Mouse (Mus musculus) T-cell, adult 2 months (primary cell): ENCODE results near the gene Ndrg2.
A peak's percentile ranks its signal among the peaks of the same experiment; 100 is the strongest.
"Not testable (repeated sequence)": the region's sequence is repeated elsewhere in the genome, so short reads cannot be mapped to it uniquely, and the experiment has no call there.

ENCODE experiments used
- DNase-seq: peaks from one replicate; pipeline ENCODE4 v3.0.0; 2022; ENCODE audit warnings: low spot score

Ndrg2 gene

DNA sequence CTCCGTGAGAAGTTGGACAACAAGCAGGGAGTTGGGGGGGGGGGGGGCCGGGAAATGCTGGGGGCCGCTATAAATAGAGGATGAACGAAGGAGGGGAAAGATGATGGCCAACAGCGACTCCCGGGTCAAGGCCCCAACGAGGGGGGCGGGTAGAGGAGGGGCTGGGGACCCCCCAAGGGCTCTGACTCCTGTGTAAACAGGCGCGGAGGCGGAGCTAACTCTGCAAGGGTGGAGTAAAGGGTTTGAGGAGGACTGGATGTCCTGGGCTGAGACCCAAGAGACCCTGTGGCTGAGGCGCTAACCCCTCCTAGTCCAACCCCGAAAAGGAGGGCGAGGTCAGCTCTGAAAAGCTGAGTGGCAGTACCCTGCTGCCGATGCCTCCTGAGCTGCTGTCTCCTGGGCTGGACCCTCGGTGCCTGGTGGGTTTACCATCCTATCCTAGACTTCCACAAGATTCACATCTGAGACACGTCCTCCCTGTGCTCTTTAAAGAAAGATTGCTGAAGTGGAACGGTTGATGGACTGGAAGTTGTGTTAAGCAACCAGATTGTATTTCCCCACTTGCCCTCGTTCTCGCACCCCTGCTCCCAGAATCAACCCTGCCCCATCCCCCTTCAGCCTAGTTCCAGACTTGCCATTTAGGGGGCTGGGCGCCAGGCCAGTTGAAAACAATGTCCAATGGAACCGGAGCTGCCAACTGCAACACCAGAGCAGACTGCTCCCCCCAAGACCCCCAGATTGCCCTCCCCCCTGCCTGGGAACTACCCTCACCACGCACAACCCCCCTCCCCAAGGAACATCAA lies at the start of gene Ndrg2:
Gene Ndrg2, minus strand, starts transcription at position 199 of the 803 bp plus-strand sequence.
- DNase-seq = peak; percentile 8

DNA sequence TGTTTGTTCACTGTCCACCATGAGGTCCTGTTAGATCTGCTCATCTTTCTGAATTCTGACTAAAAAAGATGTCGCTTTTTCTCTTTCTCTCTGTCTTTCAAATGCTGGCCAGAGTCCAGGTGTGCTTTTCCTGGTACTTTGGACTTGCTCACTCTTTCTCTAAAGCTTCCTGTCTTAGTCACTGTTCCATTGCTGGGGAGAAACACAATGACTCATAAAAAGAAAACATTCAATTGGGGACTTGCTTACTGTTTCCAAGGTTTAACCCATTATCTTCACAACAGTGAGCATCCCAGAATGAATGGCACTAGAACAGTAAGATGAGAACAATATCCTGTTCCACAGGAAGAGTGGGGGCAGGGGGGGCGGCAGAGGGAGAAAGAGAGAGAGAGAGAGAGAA lies 46.4 kb upstream of the Ndrg2 start:
- no peak for DNase-seq

DNA sequence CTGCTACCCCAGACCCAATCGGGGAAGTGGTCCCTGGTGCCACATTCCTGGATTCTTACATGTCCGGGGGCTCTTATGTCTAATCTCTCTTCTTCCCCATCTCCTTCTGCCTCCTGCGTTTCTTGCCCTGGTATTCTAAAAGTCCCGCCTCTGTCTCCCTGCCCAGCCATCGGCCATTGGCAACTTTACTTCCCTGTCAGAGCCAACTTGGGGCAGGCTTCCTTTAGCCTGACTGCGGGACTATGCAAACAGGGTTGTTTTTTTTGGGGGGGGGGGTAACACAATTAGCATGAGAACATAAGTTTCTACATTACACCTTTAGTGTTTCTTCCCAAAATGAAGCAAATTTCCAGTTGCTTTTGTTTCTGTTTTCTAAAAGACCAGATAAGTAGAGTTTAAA lies 29.4 kb upstream of the Ndrg2 start:
- DNase-seq = no peak

DNA sequence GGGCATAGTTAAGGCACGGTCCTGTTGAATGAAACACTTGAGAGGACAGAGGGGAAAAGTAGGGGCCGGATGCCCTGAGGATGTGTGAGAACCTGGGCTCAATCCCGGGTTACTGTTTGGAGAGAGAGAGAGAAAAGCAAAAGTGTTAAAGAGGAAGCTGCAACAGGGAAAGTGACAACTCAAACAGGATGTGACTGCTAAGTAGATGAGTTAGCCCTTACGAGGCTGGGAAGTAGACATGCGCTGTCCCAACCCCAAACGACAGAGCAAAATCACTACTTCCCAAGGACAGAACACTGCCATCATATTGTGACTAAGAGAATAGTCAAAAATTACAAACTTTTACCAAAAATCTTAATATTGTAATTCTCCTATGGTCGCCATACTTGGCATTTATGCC lies 28.3 kb upstream of the Ndrg2 start:
- no peak for DNase-seq

DNA sequence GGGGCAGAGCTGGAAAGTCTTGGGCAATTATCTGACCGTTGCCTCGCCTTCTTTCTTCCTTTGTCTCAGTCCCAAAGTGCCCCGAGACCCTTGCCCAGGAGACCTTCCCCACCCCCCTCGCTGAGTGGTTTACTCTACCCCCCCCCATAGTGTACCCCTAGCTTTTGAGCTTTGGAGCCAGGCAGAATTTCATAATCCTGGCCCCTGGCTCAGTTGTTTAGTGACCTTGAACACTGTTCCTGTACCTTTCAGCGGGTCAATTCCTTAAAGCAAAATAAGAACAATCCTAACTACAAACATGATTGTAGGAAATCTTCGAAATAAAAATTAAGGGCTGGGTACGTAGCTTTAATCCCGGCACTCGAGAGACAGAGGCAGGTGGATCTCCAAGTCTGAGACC lies 27.6 kb upstream of the Ndrg2 start:
- DNase-seq = no peak

DNA sequence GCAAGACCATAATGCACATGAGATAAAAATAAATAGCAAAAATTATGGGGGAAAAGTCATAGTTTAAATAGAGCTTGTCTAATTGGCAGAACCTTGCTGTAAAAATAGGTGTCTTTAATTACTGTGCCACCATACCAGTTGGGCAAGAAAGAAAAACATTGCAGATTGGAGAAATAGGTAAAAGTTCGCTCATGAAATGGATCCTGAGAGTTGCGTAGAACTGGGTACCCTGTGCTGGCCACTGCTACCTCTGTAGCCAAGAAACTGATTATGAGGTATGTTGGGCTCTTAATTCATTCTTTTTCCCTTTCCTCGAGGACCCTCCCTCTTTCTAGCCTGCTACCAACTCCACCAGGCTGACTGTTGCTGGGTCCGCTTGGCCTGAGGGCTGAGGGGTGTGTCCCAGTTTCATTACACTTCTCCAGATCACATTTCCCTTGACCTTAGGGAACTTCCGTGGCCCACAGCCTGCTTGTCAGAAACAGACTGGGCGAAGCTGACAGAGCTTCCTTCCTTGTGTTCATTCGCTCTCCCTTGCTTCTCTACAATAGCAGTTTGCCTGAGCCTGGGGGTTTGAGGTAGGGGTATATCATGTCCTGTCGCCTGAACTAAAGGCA lies 27.1 kb upstream of the Ndrg2 start:
- no peak for DNase-seq

DNA sequence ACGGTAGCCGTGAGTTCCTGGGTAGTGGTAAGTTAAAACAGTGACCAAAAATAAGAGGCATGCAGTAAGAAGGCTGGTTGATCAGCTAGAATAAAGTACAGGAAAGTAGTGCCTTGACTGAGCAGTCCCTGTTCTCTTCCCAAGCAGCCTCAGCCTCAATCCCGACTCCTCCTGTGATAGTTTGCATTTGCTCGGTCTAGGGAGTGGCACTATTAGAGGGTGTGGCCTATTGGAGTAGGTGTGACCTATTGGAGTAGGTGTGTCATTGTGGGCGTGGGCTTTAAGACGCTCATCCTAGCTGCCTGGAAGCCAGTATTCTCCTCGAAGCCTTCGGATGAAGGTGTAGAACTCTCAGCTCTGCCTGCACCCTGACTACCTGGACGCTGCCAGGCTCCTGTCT lies 25.0 kb upstream of the Ndrg2 start:
- no peak for DNase-seq

DNA sequence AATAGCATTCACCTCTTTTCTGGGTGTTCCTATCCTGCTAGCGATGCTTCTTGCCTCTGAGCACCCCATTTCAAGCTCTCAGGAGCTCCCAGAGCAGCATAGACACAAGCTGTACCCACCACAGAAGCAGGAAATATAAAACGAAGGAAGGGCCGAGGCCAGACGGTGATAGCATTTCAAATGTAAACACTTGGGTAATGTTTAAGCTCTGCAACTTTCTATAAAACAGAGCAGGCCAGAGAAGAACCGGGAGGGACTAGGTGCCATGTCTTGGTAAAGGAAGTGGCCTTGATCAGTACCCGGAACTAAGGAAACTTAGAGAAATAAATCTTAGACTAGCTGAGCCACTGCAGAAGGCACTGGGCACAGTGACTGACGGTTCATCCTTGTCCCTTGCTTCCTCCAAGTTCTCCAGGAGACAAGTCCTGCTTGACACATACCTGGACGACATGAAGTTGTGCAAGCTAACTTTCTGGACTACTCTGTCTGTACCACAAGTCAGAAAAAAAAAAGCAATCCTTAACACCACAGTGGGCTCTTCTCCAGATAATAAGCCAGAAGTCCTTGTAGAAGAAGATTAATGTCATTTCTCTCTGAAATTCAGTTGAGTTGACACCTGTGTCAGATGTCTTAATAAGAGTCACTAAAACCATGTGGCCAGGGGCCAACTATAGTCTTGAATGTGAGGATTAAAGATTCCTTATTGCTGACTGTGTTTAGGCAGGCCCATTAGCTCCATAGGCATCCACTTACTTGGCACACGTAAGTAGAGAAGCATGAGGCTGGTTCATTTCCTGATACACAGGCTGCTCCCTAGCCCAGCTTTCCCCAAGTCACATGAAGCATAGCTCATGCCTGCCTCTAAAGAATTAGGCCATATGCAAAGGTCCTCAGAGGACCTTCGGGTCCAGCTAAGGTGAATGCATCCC lies 18.4 kb upstream of the Ndrg2 start:
- no peak for DNase-seq

DNA sequence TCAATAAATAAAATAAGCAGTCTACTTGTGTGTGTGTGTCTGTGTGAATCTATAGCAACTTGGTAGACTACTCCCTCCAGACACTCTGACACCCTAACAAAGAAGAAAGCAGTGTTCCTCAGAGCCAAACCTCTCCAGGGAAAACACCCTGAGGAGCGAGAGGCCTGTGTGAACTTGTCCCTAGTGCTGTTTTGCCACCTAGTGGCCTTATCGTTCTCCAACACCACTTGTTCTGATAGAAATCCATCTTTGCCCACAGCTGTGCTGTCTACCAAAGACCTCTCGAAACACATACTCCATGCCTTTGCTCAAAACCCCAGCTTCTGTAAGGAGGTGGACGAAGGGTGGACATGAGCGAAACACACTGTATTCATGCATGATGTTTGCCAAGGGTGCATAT lies 16.9 kb upstream of the Ndrg2 start:
- peak; percentile 28 for DNase-seq

DNA sequence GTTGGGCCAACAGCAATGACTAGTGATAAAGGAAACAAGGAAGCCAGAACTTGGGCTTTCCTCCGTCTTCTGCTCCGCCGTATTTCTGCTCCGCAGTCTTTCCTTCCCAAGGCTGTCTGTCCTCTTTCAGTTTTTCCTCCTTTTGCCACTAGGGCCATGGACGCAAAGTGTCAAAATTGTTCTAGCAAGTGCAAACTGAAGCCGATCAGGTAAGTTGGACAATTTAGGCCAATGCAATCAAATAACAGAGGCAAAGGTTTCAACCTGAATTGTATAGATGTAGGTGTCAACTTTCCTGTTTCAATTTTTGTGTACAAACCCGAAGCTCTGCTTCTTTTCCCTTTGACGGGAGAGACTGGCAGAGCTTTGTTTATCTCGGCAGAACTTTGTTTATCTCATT lies 16.0 kb upstream of the Ndrg2 start:
- no peak for DNase-seq

DNA sequence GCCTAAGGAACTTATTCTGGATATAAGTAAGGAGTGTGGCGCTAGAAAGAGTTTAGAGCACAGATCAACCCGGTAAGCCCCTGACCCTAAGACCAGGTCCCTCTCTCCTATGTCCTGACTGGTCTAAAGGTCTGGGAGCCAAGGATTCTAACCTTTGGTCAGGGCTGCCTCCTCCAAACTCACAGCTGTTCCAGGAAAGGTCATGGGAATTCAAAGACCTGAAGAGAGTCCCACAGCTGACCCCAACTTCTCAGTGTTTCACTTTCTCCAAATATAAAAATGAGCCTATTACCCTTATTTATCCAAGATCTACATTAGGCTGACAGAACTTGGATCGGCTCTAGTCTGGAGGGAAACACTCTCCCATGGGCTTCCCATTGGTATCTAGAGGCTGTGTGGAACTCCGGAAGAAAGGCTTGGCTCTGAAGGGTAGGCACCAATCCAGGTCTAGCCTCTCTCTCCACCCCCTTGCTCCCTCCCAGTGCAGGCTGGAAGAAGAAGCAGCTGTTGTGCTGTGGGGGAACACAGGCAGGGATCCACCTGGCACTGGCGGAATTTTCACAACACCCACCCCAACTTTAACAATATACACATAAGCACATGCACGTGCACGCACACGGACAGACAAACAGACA lies 15.5 kb upstream of the Ndrg2 start:
- no peak for DNase-seq

DNA sequence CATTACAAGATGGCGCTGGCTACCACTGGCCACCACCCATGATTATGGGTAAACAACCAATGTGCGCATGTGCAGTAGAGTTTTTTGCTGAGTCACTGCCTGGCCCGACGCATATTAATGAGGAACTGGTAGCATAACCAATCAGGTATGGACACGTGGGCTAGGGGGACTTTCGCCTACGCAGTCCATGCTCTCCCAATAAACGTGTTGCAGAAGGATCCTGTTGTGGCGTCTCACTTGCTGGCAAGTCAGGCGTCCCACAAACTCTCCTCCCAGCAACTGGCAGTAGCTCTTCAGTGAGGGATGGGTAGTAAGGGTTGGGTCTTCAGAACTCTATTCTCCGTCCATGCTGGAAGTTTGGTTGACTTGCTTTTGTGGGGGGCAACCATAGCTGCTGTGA lies 13.0 kb upstream of the Ndrg2 start:
- DNase-seq = not testable (repeated sequence)

DNA sequence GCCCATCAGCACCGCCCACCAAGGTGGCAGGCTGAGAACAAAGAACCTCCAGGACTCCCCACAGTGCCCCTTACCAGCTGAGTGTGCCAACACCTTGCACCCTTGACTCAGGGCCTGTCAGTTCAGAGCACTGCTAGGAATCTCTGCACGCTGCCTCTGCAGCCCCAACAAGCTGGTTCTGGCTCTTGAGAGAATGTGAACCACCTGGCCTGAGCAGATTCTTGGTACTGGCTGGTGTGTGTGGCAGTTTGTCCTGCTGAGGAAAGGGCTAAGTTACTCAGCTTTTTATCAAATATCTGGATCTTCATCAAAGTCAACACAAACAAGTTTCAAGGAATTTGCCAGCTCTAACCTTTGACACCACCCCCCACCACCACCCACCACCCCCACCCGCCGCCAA lies 9.5 kb upstream of the Ndrg2 start:
- no peak for DNase-seq

DNA sequence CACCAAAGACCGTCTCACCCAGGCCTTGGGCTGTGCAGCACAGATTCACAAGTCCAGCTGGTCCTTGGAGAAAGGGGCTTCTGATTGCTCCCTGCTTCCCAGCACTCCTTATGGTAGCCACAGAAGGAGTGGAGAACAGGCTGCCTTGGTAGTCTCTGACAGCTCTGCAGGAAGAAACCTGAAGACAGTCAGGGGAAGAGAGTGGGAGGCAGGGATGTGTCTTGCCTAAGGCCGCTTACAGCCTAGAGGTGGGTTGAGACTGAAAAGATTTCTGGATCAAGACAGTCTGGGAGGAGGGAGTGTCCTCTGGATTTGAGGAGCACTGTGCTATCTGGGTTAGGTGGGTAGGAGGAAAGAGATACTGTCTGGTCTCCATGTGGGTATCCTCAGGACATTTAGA lies 9.0 kb upstream of the Ndrg2 start:
- DNase-seq = no peak

DNA sequence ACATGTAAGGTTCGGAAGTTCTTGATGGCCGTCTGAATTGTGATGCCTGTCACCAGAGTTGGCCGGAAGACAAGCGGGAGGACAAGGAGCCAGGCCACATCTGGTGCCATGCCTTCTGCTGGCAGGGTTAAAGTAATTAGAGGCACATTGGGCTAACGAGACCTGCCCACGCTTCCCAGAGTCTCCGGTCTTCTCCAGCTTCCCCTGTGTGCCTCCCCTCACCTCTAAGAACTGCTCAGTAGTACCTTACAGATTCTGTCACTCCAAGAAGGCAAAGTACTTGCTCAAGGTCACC lies 8.6 kb upstream of the Ndrg2 start, which contains the start of gene Rnase13:
Gene Rnase13, minus strand, starts transcription at position 203 of the 295 bp plus-strand sequence.
- DNase-seq = no peak

DNA sequence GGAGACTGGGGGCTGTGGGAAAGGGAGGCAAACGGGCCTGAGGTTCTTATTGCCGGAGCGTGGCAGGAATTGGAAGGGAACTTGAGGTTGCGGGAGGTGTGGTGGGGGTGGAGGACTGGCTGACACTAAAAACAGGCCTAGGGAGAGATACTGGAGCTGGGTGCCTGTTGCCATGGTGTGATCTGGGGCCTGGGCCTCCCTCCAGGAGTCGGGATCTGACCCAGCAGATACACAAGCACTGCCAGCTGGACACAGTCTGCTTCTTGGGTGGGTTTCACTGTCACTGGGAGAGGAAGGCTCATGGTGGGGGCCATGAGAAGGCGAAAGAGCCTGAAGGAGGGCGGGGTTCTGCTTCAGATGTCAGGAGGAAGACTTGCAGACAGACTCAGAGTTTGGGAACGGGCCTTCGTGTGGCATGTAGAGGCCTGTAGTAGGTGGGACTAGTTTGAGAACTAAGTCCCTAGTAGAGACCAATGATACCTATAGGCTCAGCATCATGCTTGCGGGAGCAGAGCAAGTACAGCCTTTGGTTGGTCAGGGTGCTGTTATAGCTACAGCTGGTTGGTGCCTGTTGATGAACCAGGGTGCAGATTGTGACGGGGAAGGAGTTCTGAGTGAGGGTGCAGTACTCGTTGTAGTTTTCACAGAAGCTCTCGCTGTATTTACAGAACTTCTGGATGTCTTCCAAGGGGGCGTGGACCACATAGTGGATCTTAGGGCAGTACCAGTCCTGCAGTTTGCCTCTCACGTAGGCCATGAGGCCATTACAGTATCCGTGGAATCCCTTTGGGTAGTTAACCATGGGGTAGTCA lies 8.0 kb upstream of the Ndrg2 start:
- no peak for DNase-seq

DNA sequence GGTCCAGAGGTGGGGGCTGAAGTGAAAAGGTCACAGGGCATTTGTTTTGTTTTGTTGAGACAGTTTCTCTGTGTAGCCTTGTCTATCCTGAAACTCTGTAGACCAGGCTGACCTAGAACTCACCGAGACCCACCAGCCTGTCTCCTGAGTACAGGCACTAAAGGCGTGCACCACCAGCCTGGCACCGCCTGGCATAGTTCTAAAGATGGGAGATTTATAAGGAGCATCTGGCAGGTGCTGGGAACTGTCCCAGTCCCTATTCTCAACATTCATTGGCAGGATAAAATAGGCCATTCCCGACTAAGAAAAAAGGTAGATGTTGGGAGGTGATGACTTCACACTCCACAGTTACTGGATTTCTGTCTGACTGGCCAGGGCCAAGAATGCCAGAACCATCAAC lies 5.0 kb upstream of the Ndrg2 start:
- DNase-seq = no peak

DNA sequence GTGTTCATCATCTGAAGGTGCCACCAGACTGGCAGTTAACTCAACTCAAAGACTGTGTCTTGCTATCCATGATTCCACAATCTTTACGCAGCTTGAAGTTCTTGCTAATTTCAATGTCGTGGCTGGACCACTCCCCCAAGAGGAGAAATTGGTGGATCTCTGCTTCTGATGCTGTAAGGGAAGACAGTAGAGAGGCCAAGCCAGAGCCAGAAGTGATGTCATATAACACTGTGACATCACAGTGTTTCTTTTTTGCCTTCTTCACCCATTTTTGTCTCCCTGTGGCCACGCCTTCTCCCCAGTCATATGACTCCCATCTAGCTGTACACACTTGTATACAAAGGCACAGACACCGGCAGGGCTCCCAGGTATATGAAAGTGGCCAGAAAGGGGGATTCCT lies 4.2 kb upstream of the Ndrg2 start, which contains the start of gene Tppp2:
Gene Tppp2, plus strand, starts transcription at position 301 of the 400 bp plus-strand sequence.
- DNase-seq = no peak

DNA sequence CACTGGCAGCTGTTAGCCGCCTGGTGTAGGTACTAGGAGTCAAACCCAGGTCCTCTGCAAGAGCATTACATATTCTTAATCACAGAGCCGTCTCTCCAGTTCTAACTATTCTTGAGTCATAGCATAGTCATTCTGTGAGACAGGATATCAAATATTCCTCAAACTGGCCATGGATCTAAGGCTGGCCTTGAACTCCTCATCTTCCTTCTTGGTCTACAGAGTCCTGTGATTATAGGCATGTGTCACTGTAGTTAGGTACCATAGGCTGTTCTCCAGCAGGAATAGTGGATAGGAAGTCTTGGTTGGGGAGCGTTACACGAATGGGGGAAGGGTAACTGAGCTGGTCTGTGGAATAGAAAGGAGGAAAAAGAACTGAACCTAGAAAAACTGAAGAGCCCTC lies 2.6 kb upstream of the Ndrg2 start:
- no peak for DNase-seq

DNA sequence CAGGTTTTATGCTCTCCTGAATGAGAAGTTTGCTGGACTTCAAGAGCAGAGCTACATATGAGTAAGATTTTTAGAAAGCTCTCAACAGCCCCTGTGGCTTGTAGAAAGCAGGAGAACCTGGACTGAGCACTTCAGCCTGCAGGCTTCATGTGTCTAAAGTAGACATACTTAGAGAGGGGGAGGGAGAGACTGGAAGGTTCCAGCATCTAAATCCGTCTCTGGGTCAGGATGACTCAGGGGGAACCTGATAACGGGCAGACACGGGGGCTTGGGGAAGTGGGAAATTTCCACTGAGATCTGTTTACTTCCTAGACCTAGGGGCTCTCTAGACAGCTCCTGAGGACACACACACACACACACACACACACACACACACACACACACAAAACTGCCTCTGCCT lies 1.1 kb upstream of the Ndrg2 start:
- no peak for DNase-seq
